Mouse (Mus musculus): Measurements from ENCODE around the gene Scarb1.
A peak's percentile ranks its signal among the peaks of the same experiment; 100 is the strongest.

The Scarb1 gene

GRCm38 (mm10) chr5:125330656-125331055 is 10.2 kb downstream of the Scarb1 start:
- no peak for DNase-seq

DNA sequence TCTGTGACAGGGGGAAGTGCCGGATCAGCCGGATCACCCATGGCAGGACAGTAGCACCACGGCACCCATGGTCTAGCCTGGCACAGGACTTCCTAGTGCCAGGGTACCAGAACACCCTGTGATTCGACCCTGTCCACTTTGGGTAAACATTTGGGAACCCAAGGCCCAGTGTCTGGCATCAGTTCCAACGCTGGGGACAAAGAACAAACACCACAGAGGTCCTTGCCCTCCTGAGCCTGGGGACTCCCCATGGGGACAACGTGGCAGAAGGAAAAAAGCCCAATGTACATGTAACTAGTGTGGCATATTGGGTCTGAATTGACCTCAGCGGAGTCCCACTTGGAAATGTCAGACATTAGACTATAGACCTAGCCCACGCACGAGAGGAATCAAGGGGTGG is 10.7 kb downstream of the Scarb1 start:
- DNase-seq: no peak

- DNase-seq: peak in 1 of 2 experiments; percentile 57
These were observed 13.1 kb downstream of the Scarb1 start for GRCm38 (mm10) chr5:125327596-125328385.

DNA sequence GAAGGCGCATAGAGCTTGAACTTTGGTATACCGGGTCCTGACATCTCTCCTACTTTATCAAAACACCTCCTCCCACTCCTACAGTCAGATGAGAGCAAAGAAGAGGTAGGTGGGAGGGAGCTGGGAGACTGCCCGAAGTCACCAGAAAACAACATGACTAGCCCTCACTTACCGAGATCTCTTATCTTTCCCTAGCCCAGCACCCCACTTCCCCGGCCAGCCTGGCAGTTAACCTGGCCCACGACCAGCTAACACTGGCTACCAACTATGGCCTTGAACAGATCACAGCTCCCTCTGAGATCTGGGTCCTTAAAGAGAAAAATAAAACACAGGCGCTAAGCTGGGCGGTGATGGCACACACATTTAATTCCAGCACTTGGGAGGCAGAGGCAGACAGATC is 14.5 kb downstream of the Scarb1 start:
- DNase-seq: no peak

GRCm38 (mm10) chr5:125325931-125326330 is 15.0 kb downstream of the Scarb1 start:
- no peak for DNase-seq

GRCm38 (mm10) chr5:125325285-125325684 is 15.6 kb downstream of the Scarb1 start:
- DNase-seq: no peak

- DNase-seq: no peak
These were observed 16.9 kb downstream of the Scarb1 start for GRCm38 (mm10) chr5:125323939-125324480.

DNA sequence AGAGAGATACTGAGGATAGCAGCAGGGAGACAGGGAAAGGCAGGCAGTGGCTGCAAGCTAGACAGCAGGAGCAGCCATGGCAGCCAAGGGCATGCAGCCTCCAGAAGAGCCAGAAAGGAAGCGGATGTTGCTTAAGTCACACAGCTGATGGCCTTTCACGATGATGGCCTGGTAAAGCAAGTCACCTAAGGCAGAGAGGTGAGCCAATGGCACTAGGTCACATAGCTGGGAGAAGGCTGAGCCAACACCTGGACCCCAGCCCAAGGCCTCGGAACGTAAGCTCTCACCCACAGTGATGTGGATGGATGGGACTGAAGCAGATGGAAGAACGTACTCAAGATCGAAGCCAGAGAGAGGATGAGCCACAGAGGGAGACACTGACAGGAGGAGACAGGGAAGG is 17.8 kb downstream of the Scarb1 start:
- DNase-seq: peak in 1 of 2 experiments; percentile 44

DNA sequence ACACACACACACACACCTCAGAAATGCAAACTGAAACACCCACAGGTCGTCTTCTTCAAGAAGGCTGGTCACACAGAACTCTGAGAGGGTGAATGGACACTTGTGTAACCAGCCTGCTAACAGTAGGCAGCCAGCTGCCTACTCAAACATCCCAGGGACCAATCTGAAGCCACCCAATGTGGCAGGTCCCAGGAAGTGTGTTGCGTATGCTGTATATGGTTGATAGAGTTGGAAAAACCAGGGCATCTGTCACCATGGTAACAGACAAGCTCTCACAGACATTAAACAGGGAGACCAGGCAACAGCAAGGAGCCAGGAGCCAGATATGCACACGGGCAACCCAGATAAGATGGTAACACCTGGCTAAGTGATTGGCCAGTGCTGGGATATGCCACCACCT is 19.1 kb downstream of the Scarb1 start:
- DNase-seq: no peak

- DNase-seq: peak in 1 of 2 experiments; percentile 40
These were observed 21.7 kb downstream of the Scarb1 start for GRCm38 (mm10) chr5:125319057-125319800.

- no peak for DNase-seq
These were observed 22.9 kb downstream of the Scarb1 start for GRCm38 (mm10) chr5:125317953-125318352.

DNA sequence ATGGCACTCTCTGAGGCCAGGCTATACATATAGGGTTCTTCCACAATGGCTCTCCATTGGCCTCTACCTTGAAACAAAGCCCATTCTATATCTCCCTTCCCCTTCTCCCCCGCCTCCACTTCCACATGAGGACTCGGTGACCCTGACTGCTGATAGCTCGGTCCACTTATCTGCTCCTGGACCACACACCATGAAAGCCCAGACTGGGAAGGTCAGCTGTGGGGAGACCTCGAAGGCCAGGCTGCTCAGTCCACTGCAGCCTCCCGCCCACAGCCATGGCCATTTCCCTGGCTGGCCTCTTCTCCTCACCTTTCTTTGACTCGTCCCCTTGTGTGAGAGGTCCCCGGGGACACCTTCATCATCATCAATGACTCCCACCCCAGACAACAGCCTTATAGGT is 23.6 kb downstream of the Scarb1 start:
- DNase-seq: no peak

GRCm38 (mm10) chr5:125316771-125317170 is 24.1 kb downstream of the Scarb1 start:
- DNase-seq: no peak

GRCm38 (mm10) chr5:125315110-125315509 is 25.8 kb downstream of the Scarb1 start:
- no peak for DNase-seq

GRCm38 (mm10) chr5:125313991-125314390 is 26.9 kb downstream of the Scarb1 start:
- DNase-seq: no peak

- peak; percentile 72 to 83 for DNase-seq
These were observed 27.8 kb downstream of the Scarb1 start for GRCm38 (mm10) chr5:125312970-125313597.

DNA sequence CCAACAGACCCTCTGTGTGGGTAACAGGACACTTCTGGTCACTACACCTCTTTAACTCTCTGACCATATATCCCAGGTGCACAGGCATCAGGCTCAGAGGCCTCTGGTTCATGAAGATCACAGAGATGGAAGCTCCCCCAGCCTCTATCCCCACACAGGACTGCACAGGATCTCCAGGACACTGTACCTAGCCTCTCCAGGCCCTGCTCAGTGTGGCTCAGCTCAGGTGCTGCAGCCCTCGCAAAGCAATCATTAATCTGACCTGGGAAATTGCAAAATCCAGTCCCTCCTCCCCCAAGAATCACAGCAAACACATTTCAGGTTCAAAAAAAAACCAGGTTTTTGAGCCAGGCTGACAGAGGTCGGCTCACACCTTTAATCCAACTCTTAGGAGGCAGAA is 29.9 kb downstream of the Scarb1 start:
- no peak for DNase-seq

- DNase-seq: no peak
These were observed 31.7 kb downstream of the Scarb1 start for GRCm38 (mm10) chr5:125309193-125309592.

DNA sequence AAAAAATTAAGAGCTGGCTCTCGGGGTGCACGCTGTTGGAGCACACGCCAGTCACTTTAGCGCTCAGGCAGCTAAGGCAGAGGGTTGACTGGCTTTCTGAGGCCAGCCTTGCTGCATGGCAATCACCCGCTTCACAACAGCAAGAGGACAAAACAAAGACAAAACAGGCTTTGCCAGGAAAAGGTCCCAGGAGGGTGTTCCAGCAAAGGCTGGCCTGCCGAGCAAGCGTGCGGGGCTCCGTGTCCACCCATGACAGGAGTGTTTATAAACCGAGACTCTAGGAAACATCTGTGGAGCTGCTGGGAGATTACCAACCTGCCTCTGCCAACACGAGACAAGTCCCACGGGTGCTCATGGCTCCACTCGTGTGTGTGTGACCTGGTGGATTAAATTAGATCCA is 34.1 kb downstream of the Scarb1 start:
- no peak for DNase-seq

DNA sequence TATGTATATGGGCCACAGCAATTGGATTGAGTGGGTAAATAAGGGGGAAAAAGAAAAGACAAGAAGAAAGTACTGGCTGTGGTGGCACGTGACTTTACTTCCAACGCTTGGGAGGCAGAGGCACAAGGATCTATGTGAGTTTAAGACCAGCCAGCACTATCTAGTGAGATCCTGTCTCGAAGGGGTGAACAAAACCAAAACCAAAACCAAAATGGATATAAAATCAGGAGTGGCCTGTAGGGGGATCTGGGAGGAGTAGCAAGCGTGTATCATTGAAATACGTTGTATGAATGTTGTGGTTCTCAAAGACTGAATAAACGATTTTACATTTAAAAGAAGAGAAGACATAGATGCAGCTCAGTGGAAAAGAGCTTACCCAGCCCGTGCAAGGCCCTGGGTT is 34.5 kb downstream of the Scarb1 start:
- DNase-seq: no peak

DNA sequence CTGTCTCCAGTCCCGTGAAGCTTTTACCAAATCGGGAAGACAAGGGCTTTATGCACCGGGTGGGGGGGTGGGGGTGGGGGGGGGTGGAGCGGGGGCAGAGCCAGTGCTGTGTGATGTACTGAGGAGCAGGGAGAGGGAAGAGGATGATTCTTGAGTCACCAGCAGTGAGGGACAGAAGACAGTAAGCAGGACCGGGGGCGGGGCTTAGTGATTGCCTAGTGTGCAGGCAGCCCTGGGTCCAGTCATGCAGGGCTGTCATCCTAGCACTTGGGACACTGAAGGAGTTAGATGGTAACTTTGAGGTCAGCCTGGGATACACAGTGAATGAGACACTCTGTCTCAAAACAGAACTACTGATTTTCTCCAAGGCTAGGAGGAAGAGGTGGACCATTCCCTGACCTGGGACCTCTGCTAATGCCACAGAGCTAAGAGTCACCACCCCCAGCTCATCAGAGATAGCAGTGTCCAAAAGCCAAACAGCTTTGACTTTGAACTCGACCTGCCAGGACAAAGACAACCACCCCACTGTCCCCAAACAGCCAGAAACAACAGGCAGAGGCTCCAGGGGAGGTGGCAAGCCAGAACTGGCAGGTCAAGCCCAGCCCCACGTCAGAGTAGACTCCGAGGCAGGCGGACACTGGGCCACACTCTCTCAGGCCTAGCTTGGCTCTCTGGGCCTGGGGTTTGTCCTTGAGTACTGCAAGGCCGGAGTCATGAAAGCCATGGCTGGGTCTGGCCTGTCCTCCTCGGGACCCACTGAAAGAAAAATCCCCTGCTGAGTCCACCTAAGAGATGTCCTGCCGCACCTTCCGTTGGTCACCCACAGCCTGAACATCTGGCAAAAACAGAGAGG is 35.4 kb downstream of the Scarb1 start:
- DNase-seq: no peak

DNA sequence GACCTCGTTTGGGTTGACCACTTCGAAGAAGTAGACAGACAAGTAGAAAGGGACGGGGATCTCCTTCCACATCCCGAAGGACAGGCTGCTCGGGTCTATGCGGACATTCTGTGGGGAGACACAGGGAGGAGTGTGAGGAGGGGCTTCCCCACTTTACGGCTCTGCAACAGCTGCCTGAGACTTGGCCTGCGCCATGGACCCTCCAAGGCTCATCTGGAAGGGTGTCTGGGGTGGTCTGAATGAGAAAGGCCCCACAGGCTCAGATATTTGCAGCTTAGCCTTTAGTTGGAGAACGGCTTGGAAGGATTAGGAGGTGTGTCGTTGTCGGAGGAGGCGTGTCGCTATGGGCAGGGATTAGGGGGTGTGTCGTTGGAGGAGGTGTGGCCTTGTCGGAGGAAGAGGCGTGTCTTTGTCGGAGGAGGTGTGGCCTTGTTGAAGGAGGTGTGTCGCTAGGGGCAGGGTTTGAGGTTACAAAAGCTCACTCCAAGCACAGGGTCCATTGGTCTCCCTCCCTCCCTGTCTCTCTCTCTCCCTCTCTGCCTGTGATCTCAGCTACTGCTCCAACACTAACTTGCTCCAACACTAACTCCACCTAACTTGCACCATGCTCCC is 36.5 kb downstream of the Scarb1 start:
- no peak for DNase-seq

Data from cerebellum, postnatal 14 days (tissue).